Mouse (Mus musculus) MEL (cell line): ENCODE results near the gene Fbxw11. TPM values are rescaled to one million over a fixed set of nuclear protein-coding genes. Genes with fewer than 3 reads are reported as not detected.
"Not testable (repeated sequence)": the region's sequence is repeated elsewhere in the genome, so short reads cannot be mapped to it uniquely, and the experiment has no call there.

Source experiments
- DNase-seq: peaks from one replicate; pipeline ENCODE4 v3.0.0; 2011; ENCODE audit warnings: low read depth, low spot score
- H3K27ac ChIP-seq: 2 replicates; pipeline ENCODE4 v1.5.1; 2012; ENCODE audit warnings: low read depth, mild to moderate bottlenecking, control low read depth, low read length, moderate library complexity; ENCODE audit not compliant: control insufficient read depth
- H3K27me3 ChIP-seq, 2 experiments: fragments of 150-350 bp in 1 of 2; sonication (generic) in 1 of 2; 2 replicates each; pipeline ENCODE4 v1.6.1; 2012; ENCODE audit warnings: low read length in 2 of 2, mild to moderate bottlenecking in 2 of 2, improper control_type of control experiment in 1 of 2, moderate library complexity in 1 of 2; ENCODE audit not compliant: insufficient read depth in 2 of 2, control insufficient read depth in 1 of 2
- H3K36me3 ChIP-seq, 2 experiments: 2 replicates each; pipeline ENCODE4 v1.6.1; 2012 to 2014; ENCODE audit warnings: low read length in 2 of 2, improper control_type of control experiment in 1 of 2, inconsistent platforms in 1 of 2, mild to moderate bottlenecking in 1 of 2; ENCODE audit not compliant: insufficient read depth in 2 of 2, control insufficient read depth in 1 of 2
- H3K4me1 ChIP-seq, 2 experiments: fragments of 150-350 bp in 1 of 2; sonication (generic) in 1 of 2; 2 replicates each; pipeline ENCODE4 v1.6.1; 2012; ENCODE audit warnings: low read length in 2 of 2, improper control_type of control experiment in 1 of 2, mild to moderate bottlenecking in 1 of 2; ENCODE audit not compliant: insufficient read depth in 2 of 2, control insufficient read depth in 1 of 2
- H3K4me3 ChIP-seq, 2 experiments: fragments of 150-350 bp in 1 of 2; sonication (generic) in 1 of 2; 2 replicates each; pipeline ENCODE4 v1.5.1; 2012; ENCODE audit warnings: low read depth in 2 of 2, low read length in 2 of 2, mild to moderate bottlenecking in 2 of 2, moderate library complexity in 2 of 2, control low read depth in 1 of 2, improper control_type of control experiment in 1 of 2; ENCODE audit not compliant: control insufficient read depth in 1 of 2, insufficient read depth in 1 of 2
- H3K79me2 ChIP-seq: 2 replicates; pipeline ENCODE4 v1.6.1; 2012; ENCODE audit warnings: mild to moderate bottlenecking, low read length, moderate library complexity; ENCODE audit not compliant: control insufficient read depth, poor library complexity, insufficient read depth
- H3K9ac ChIP-seq: 2 replicates; pipeline ENCODE4 v1.6.1; 2012; ENCODE audit warnings: low read depth, mild to moderate bottlenecking, control low read depth, low read length, moderate library complexity; ENCODE audit not compliant: control insufficient read depth, poor library complexity, severe bottlenecking
- H3K9me3 ChIP-seq: fragments of 150-350 bp; sonication (generic); replicated peaks from 2 replicates; pipeline ENCODE4 v1.6.1; 2012; ENCODE audit warnings: mild to moderate bottlenecking, low read length, improper control_type of control experiment, moderate library complexity; ENCODE audit not compliant: insufficient read depth
- CHD1 ChIP-seq: IDR thresholded peaks from 2 replicates; pipeline ENCODE4 v1.6.1; 2012; ENCODE audit warnings: low read depth, mild to moderate bottlenecking, inconsistent platforms, low read length, improper control_type of control experiment
- CTCF ChIP-seq, 3 experiments: IDR thresholded peaks in 2 of 3; conservative IDR thresholded peaks in 1 of 3; 2 replicates each; pipeline ENCODE4 v1.5.1; 2011 to 2012; ENCODE audit warnings: low read length in 3 of 3, low read depth in 2 of 3, mild to moderate bottlenecking in 2 of 3, improper control_type of control experiment in 1 of 3, inconsistent platforms in 1 of 3, mixed read lengths in 1 of 3, moderate library complexity in 1 of 3; ENCODE audit not compliant: control insufficient read depth in 1 of 3, insufficient read depth in 1 of 3, poor library complexity in 1 of 3, severe bottlenecking in 1 of 3
- GABPA ChIP-seq: IDR thresholded peaks from 2 replicates; pipeline ENCODE4 v1.6.1; 2012; ENCODE audit warnings: low read depth, mild to moderate bottlenecking, inconsistent platforms, low read length, improper control_type of control experiment, moderate library complexity
- GATA1 ChIP-seq: IDR thresholded peaks from 2 replicates; pipeline ENCODE4 v1.6.1; 2011; ENCODE audit warnings: low read depth, low read length, improper control_type of control experiment
- MAFK ChIP-seq: IDR thresholded peaks from 2 replicates; pipeline ENCODE4 v1.6.1; 2011; ENCODE audit warnings: low read depth, mild to moderate bottlenecking, low read length, improper control_type of control experiment, borderline replicate concordance
- MAZ ChIP-seq: IDR thresholded peaks from 2 replicates; pipeline ENCODE4 v1.6.1; 2012; ENCODE audit warnings: low read depth, mild to moderate bottlenecking, inconsistent platforms, low read length, improper control_type of control experiment
- POLR2AphosphoS2 ChIP-seq: IDR thresholded peaks from 2 replicates; pipeline ENCODE4 v1.6.1; 2011; ENCODE audit warnings: low read length, improper control_type of control experiment
- RAD21 ChIP-seq: IDR thresholded peaks from 2 replicates; pipeline ENCODE4 v1.6.1; 2011; ENCODE audit warnings: mild to moderate bottlenecking, low read depth, low read length, improper control_type of control experiment
- RCOR1 ChIP-seq: IDR thresholded peaks from 2 replicates; pipeline ENCODE4 v1.6.1; 2012; ENCODE audit warnings: low read depth, mild to moderate bottlenecking, inconsistent platforms, low read length, improper control_type of control experiment
- SIN3A ChIP-seq: IDR thresholded peaks from 2 replicates; pipeline ENCODE4 v1.6.1; 2012; ENCODE audit warnings: low read length, improper control_type of control experiment, inconsistent platforms
- SMC3 ChIP-seq: IDR thresholded peaks from 2 replicates; pipeline ENCODE4 v1.6.1; 2011; ENCODE audit warnings: low read depth, low read length, improper control_type of control experiment
- ZNF384 ChIP-seq: IDR thresholded peaks from 2 replicates; pipeline ENCODE4 v1.6.1; 2012; ENCODE audit warnings: low read depth, mild to moderate bottlenecking, inconsistent platforms, low read length, improper control_type of control experiment
- polyA plus RNA-seq, 2 experiments: library from polyadenylated mRNA; stranded (reverse) in 1 of 2; unstranded in 1 of 2; fragments of >175 nt in 1 of 2; fragments of >200 nt in 1 of 2; gene quantifications; 2 replicates each; pipeline versions ENCODE4 v1.2.1 to v1.2.4; 2012; ENCODE audit warnings: low replicate concordance in 2 of 2, low read depth in 1 of 2; ENCODE audit not compliant: insufficient read length in 2 of 2, insufficient read depth in 1 of 2, missing spikeins in 1 of 2
- total RNA-seq: library from RNA; depleted of rRNA; stranded (reverse); fragments of 300-350 nt; gene quantifications from 2 replicates; pipeline ENCODE4 v1.2.3, GENCODE M21; 2012

Gene Fbxw11
- total and polyA plus RNA-seq, 3 experiments = 35.4 to 98.5 (median 53.5) TPM

GRCm38 (mm10) chr11:32693431-32694141 is 51.1 kb downstream of the Fbxw11 start:
- TF ChIP-seq RAD21 (peak; percentile 34), MAZ (no peak), SIN3A (no peak), GATA1 (no peak), RCOR1 (no peak), CHD1 (no peak), MAFK (no peak), SMC3 (peak; percentile 46), CTCF (IDR thresholded peaks at IDR 0.05 in 2 of 3, conservative IDR thresholded peaks at IDR 0.05 in 1 of 3; ENCODE audit: control insufficient read depth in 1 of 3, insufficient read depth in 1 of 3, low read depth in 2 of 3, low read length in 3 of 3, poor library complexity in 1 of 3, severe bottlenecking in 1 of 3) (peak; percentile 34 to 57 (median 43)), POLR2AphosphoS2 (no peak)
- TF ChIP-seq, all 39 proteins: peak for 3
- peak; percentile 57 for DNase-seq

GRCm38 (mm10) chr11:32694322-32695003 is 51.9 kb downstream of the Fbxw11 start:
- H3K9ac ChIP-seq, DNase-seq, H3K27me3 ChIP-seq, H3K4me3 ChIP-seq, H3K9me3 ChIP-seq, H3K27ac ChIP-seq: not testable (repeated sequence)
- Histone ChIP-seq H3K36me3 (peaks cover 0 to 15% of the 10 kb centered on the region in 2 experiments), H3K79me2 (peaks cover 41% of the 10 kb centered on the region), H3K4me1 (peaks cover 8 to 11% of the 10 kb centered on the region in 2 experiments)

More at GRCm38 (mm10) chr11:32693431-32694141, 51.1 kb downstream of the Fbxw11 start:
- Histone ChIP-seq H3K36me3 (peaks cover 0 to 15% of the 10 kb centered on the region in 2 experiments; a peak in 3 of 4 replicates), H3K9me3 (no peaks in the 10 kb centered on the region), H3K27ac (no peak overlapping the region), H3K27me3 (no peaks in the 10 kb centered on the region), H3K9ac (no peak overlapping the region), H3K4me3 (no peak overlapping the region), H3K4me1 (peaks cover 8 to 11% of the 10 kb centered on the region in 2 experiments), H3K79me2 (peaks cover 43% of the 10 kb centered on the region)

GRCm38 (mm10) chr11:32696446-32697090 is 54.0 kb downstream of the Fbxw11 start:
- Histone ChIP-seq H3K4me3 (no peak overlapping the region), H3K4me1 (peaks cover 11 to 16% of the 10 kb centered on the region in 2 experiments), H3K27ac (no peak overlapping the region), H3K27me3 (no peaks in the 10 kb centered on the region), H3K36me3 (peaks cover 0 to 23% of the 10 kb centered on the region in 2 experiments)
- TF ChIP-seq GABPA = no peak
- TF ChIP-seq ZNF384 = peak; percentile 68; the same call in 1 of the 2 replicates
- TF ChIP-seq, all 39 proteins: peak for 1
- no peak overlapping the region for H3K9ac ChIP-seq
- DNase-seq = no peak
- no peaks in the 10 kb centered on the region for H3K9me3 ChIP-seq
- peaks cover 46% of the 10 kb centered on the region for H3K79me2 ChIP-seq
